Mouse (Mus musculus): Measurements from ENCODE around the gene Mbnl1. TPM values are rescaled to one million over a fixed set of nuclear protein-coding genes. Genes with fewer than 3 reads are reported as not detected.

The Mbnl1 gene
- polyA plus RNA-seq, 1 experiment from 2014 or later = 76.3 TPM

GRCm38 (mm10) chr3:60511197-60511596, 38.6 kb downstream of the Mbnl1 start:
- H3K4me2 ChIP-seq (ENCODE audit: low read depth, low read length) = no peak overlapping the region
- no peaks in the 10 kb centered on the region for H3K27me3 ChIP-seq (ENCODE audit: control insufficient read depth, insufficient read depth, low read length)
- H3K9me3 ChIP-seq (ENCODE audit: control insufficient read depth, low read length) = no peaks in the 10 kb centered on the region
- no peak overlapping the region for H3K4me3 ChIP-seq (ENCODE audit: low read depth, low read length)
- no peaks in the 10 kb centered on the region for H3K4me1 ChIP-seq (ENCODE audit: control insufficient read depth, insufficient read depth, low read length)
- H3K9ac ChIP-seq (replicated peaks; ENCODE audit: low read depth, low read length) = no peak overlapping the region
- no peak for ATAC-seq (ENCODE audit: low read depth)
- 95% methylated on average over 3 of the region's 3 CpGs for WGBS
- H3K36me3 ChIP-seq (ENCODE audit: control insufficient read depth, insufficient read depth, low read length) = no peaks in the 10 kb centered on the region
- H3K27ac ChIP-seq (ENCODE audit: low read depth, low read length) = no peak overlapping the region

- WGBS = 49% methylated on average over 7 of the region's 7 CpGs
- no peaks in the 10 kb centered on the region for H3K27me3 ChIP-seq (ENCODE audit: control insufficient read depth, insufficient read depth, low read length)
Measured at GRCm38 (mm10) chr3:60513337-60513736, 40.7 kb downstream of the Mbnl1 start.

GRCm38 (mm10) chr3:60513746-60514145, 41.1 kb downstream of the Mbnl1 start:
- Histone ChIP-seq H3K27ac (ENCODE audit: low read depth, low read length) (no peak overlapping the region), H3K4me3 (ENCODE audit: low read depth, low read length) (no peak overlapping the region), H3K27me3 (ENCODE audit: control insufficient read depth, insufficient read depth, low read length) (no peaks in the 10 kb centered on the region), H3K4me1 (ENCODE audit: control insufficient read depth, insufficient read depth, low read length) (no peaks in the 10 kb centered on the region), H3K4me2 (ENCODE audit: low read depth, low read length) (no peak overlapping the region), H3K9ac (replicated peaks; ENCODE audit: low read depth, low read length) (no peak overlapping the region), H3K36me3 (ENCODE audit: control insufficient read depth, insufficient read depth, low read length) (no peaks in the 10 kb centered on the region), H3K9me3 (ENCODE audit: control insufficient read depth, low read length) (no peaks in the 10 kb centered on the region)
- no peak for ATAC-seq (ENCODE audit: low read depth)
- WGBS = 96% methylated on average over 2 of the region's 2 CpGs

More at GRCm38 (mm10) chr3:60513337-60513736, 40.7 kb downstream of the Mbnl1 start:
- no peaks in the 10 kb centered on the region for H3K36me3 ChIP-seq (ENCODE audit: control insufficient read depth, insufficient read depth, low read length)
- no peak overlapping the region for H3K27ac ChIP-seq (ENCODE audit: low read depth, low read length)
- no peaks in the 10 kb centered on the region for H3K4me1 ChIP-seq (ENCODE audit: control insufficient read depth, insufficient read depth, low read length)
- ATAC-seq (ENCODE audit: low read depth) = no peak
- H3K9me3 ChIP-seq (ENCODE audit: control insufficient read depth, low read length) = no peaks in the 10 kb centered on the region
- H3K4me3 ChIP-seq (ENCODE audit: low read depth, low read length) = no peak overlapping the region
- no peak overlapping the region for H3K9ac ChIP-seq (replicated peaks; ENCODE audit: low read depth, low read length)
- H3K4me2 ChIP-seq (ENCODE audit: low read depth, low read length) = no peak overlapping the region

GRCm38 (mm10) chr3:60515430-60515829, 42.8 kb downstream of the Mbnl1 start:
- no peaks in the 10 kb centered on the region for H3K36me3 ChIP-seq (ENCODE audit: control insufficient read depth, insufficient read depth, low read length)
- H3K27ac ChIP-seq (ENCODE audit: low read depth, low read length) = no peak overlapping the region
- no peak overlapping the region for H3K4me3 ChIP-seq (ENCODE audit: low read depth, low read length)
- no peaks in the 10 kb centered on the region for H3K9me3 ChIP-seq (ENCODE audit: control insufficient read depth, low read length)
- H3K4me2 ChIP-seq (ENCODE audit: low read depth, low read length) = no peak overlapping the region
- no peaks in the 10 kb centered on the region for H3K4me1 ChIP-seq (ENCODE audit: control insufficient read depth, insufficient read depth, low read length)
- ATAC-seq (ENCODE audit: low read depth) = no peak
- no peaks in the 10 kb centered on the region for H3K27me3 ChIP-seq (ENCODE audit: control insufficient read depth, insufficient read depth, low read length)
- no peak overlapping the region for H3K9ac ChIP-seq (replicated peaks; ENCODE audit: low read depth, low read length)

- H3K36me3 ChIP-seq (ENCODE audit: control insufficient read depth, insufficient read depth, low read length) = no peaks in the 10 kb centered on the region
- H3K9me3 ChIP-seq (ENCODE audit: control insufficient read depth, low read length) = no peaks in the 10 kb centered on the region
- H3K4me3 ChIP-seq (ENCODE audit: low read depth, low read length) = no peak overlapping the region
- no peaks in the 10 kb centered on the region for H3K4me1 ChIP-seq (ENCODE audit: control insufficient read depth, insufficient read depth, low read length)
- H3K27ac ChIP-seq (ENCODE audit: low read depth, low read length) = no peak overlapping the region
- no peaks in the 10 kb centered on the region for H3K27me3 ChIP-seq (ENCODE audit: control insufficient read depth, insufficient read depth, low read length)
- ATAC-seq (ENCODE audit: low read depth) = no peak
- WGBS = 50% methylated on average over 12 of the region's 12 CpGs
- no peak overlapping the region for H3K4me2 ChIP-seq (ENCODE audit: low read depth, low read length)
- H3K9ac ChIP-seq (replicated peaks; ENCODE audit: low read depth, low read length) = no peak overlapping the region
Measured at GRCm38 (mm10) chr3:60516054-60516674, 43.5 kb downstream of the Mbnl1 start.

- H3K4me2 ChIP-seq (ENCODE audit: low read depth, low read length) = no peak overlapping the region
- no peak overlapping the region for H3K9ac ChIP-seq (replicated peaks; ENCODE audit: low read depth, low read length)
- H3K27me3 ChIP-seq (ENCODE audit: control insufficient read depth, insufficient read depth, low read length) = no peaks in the 10 kb centered on the region
- H3K4me1 ChIP-seq (ENCODE audit: control insufficient read depth, insufficient read depth, low read length) = no peaks in the 10 kb centered on the region
- no peaks in the 10 kb centered on the region for H3K9me3 ChIP-seq (ENCODE audit: control insufficient read depth, low read length)
- H3K36me3 ChIP-seq (ENCODE audit: control insufficient read depth, insufficient read depth, low read length) = no peaks in the 10 kb centered on the region
- no peak for ATAC-seq (ENCODE audit: low read depth)
- H3K4me3 ChIP-seq (ENCODE audit: low read depth, low read length) = no peak overlapping the region
- no peak overlapping the region for H3K27ac ChIP-seq (ENCODE audit: low read depth, low read length)
- 71% methylated on average over 3 of the region's 3 CpGs for WGBS
Measured at GRCm38 (mm10) chr3:60517234-60517787, 44.7 kb downstream of the Mbnl1 start.

- ATAC-seq (ENCODE audit: low read depth) = no peak
- H3K27me3 ChIP-seq (ENCODE audit: control insufficient read depth, insufficient read depth, low read length) = no peaks in the 10 kb centered on the region
Measured at GRCm38 (mm10) chr3:60519337-60519736, 46.7 kb downstream of the Mbnl1 start.

GRCm38 (mm10) chr3:60524127-60524526, 51.5 kb downstream of the Mbnl1 start:
- WGBS = 85% methylated on average over 1 of the region's 1 CpGs
- Histone ChIP-seq H3K4me2 (ENCODE audit: low read depth, low read length) (no peak overlapping the region), H3K36me3 (ENCODE audit: control insufficient read depth, insufficient read depth, low read length) (no peaks in the 10 kb centered on the region), H3K27me3 (ENCODE audit: control insufficient read depth, insufficient read depth, low read length) (no peaks in the 10 kb centered on the region), H3K9ac (replicated peaks; ENCODE audit: low read depth, low read length) (no peak overlapping the region), H3K27ac (ENCODE audit: low read depth, low read length) (no peak overlapping the region), H3K9me3 (ENCODE audit: control insufficient read depth, low read length) (no peaks in the 10 kb centered on the region), H3K4me1 (ENCODE audit: control insufficient read depth, insufficient read depth, low read length) (peaks cover 13% of the 10 kb centered on the region), H3K4me3 (ENCODE audit: low read depth, low read length) (no peak overlapping the region)
- ATAC-seq (ENCODE audit: low read depth) = no peak

More at GRCm38 (mm10) chr3:60519337-60519736, 46.7 kb downstream of the Mbnl1 start:
- Histone ChIP-seq H3K9me3 (ENCODE audit: control insufficient read depth, low read length) (no peaks in the 10 kb centered on the region), H3K27ac (ENCODE audit: low read depth, low read length) (no peak overlapping the region), H3K4me3 (ENCODE audit: low read depth, low read length) (no peak overlapping the region), H3K36me3 (ENCODE audit: control insufficient read depth, insufficient read depth, low read length) (no peaks in the 10 kb centered on the region), H3K4me2 (ENCODE audit: low read depth, low read length) (no peak overlapping the region), H3K9ac (replicated peaks; ENCODE audit: low read depth, low read length) (no peak overlapping the region), H3K4me1 (ENCODE audit: control insufficient read depth, insufficient read depth, low read length) (no peaks in the 10 kb centered on the region)
- WGBS = 85% methylated on average over 3 of the region's 3 CpGs

- no peak for ATAC-seq (ENCODE audit: low read depth)
- WGBS = 46% methylated on average over 5 of the region's 5 CpGs
- Histone ChIP-seq H3K27ac (ENCODE audit: low read depth, low read length) (no peak overlapping the region), H3K9me3 (ENCODE audit: control insufficient read depth, low read length) (no peaks in the 10 kb centered on the region), H3K27me3 (ENCODE audit: control insufficient read depth, insufficient read depth, low read length) (no peaks in the 10 kb centered on the region), H3K36me3 (ENCODE audit: control insufficient read depth, insufficient read depth, low read length) (no peaks in the 10 kb centered on the region), H3K9ac (replicated peaks; ENCODE audit: low read depth, low read length) (no peak overlapping the region), H3K4me3 (ENCODE audit: low read depth, low read length) (peak overlapping the region; percentile 18; the same call in 1 of the 2 replicates), H3K4me2 (ENCODE audit: low read depth, low read length) (peak overlapping the region; percentile 46), H3K4me1 (ENCODE audit: control insufficient read depth, insufficient read depth, low read length) (peaks cover 30% of the 10 kb centered on the region)
Measured at GRCm38 (mm10) chr3:60531286-60531685, 58.7 kb downstream of the Mbnl1 start.
